Mouse (Mus musculus) adrenal gland, adult 18-20 months (tissue): ENCODE results near the gene Nipsnap1. TPM values are rescaled to one million over a fixed set of nuclear protein-coding genes. Genes with fewer than 3 reads are reported as not detected.
A peak's percentile ranks its signal among the peaks of the same experiment; 100 is the strongest.

Experiments used
- DNase-seq, 2 experiments: peaks; one replicate each; pipeline ENCODE4 v3.0.0; 2021 to 2022; ENCODE audit warnings: low spot score in 2 of 2
- long read RNA-seq, 2 experiments: library from polyadenylated mRNA; stranded (forward); transcript quantifications; one replicate each; pipeline ENCODE4 v2.0.0; 2021
- total RNA-seq, 2 experiments: library from RNA; stranded (reverse); gene quantifications; 1 replicate in 1 of 2; 2 replicates in 1 of 2; pipeline ENCODE4 v1.2.3; 2021

Gene Nipsnap1
- total RNA-seq: 10 to 100 TPM; 33.3 to 37.6 TPM
- long read RNA-seq, experiment 1, transcript Nipsnap1-201 (10 exons, 1,926 nt): major isoform, 29 of 35 reads
- long read RNA-seq, experiment 1, partial matches to known transcripts: 1 of 35 reads
- long read RNA-seq, experiment 1, other reads (novel, unspliced or antisense): 5 of 35 reads
- long read RNA-seq, experiment 2, transcript Nipsnap1-201 (10 exons, 1,926 nt): major isoform, 60 of 69 reads
- long read RNA-seq, experiment 2, partial matches to known transcripts: 4 of 69 reads
- long read RNA-seq, experiment 2, other reads (novel, unspliced or antisense): 5 of 69 reads

- peak; percentile 64 to 69 for DNase-seq
Measured at GRCm38 (mm10) chr11:4873755-4874475, at the start of gene Nipsnap1. TSS of gene Nipsnap1 (plus strand) at chr11:4873951.

- no peak for DNase-seq
Measured at GRCm38 (mm10) chr11:4826152-4826778, 47.5 kb upstream of the Nipsnap1 start.

GRCm38 (mm10) chr11:4827340-4827739, 46.4 kb upstream of the Nipsnap1 start:
- no peak for DNase-seq

- no peak for DNase-seq
Measured at GRCm38 (mm10) chr11:4827916-4828315, 45.8 kb upstream of the Nipsnap1 start.

GRCm38 (mm10) chr11:4831066-4831465, 42.7 kb upstream of the Nipsnap1 start:
- DNase-seq: no peak

- no peak for DNase-seq
Measured at GRCm38 (mm10) chr11:4833295-4833939, 40.3 kb upstream of the Nipsnap1 start.

- DNase-seq: peak; percentile 28 to 53
Measured at GRCm38 (mm10) chr11:4835436-4835835, 38.3 kb upstream of the Nipsnap1 start.

- DNase-seq: peak; percentile 38 to 44
Measured at GRCm38 (mm10) chr11:4836755-4837154, 37.0 kb upstream of the Nipsnap1 start.

GRCm38 (mm10) chr11:4837342-4837741, 36.4 kb upstream of the Nipsnap1 start:
- DNase-seq: no peak

- DNase-seq: no peak
Measured at GRCm38 (mm10) chr11:4838235-4838634, 35.5 kb upstream of the Nipsnap1 start.

- no peak for DNase-seq
Measured at GRCm38 (mm10) chr11:4840942-4841526, 32.7 kb upstream of the Nipsnap1 start.

GRCm38 (mm10) chr11:4848483-4849248, 25.1 kb upstream of the Nipsnap1 start:
- peak in 1 of 2 experiments; percentile 50 for DNase-seq

GRCm38 (mm10) chr11:4849258-4849943, 24.4 kb upstream of the Nipsnap1 start, which contains the start of gene Nf2:
TSS of gene Nf2 (minus strand) at chr11:4849536.
- DNase-seq: peak; percentile 83

GRCm38 (mm10) chr11:4850404-4850803, 23.3 kb upstream of the Nipsnap1 start:
- DNase-seq: no peak

- DNase-seq: no peak
Measured at GRCm38 (mm10) chr11:4853021-4853420, 20.7 kb upstream of the Nipsnap1 start.

GRCm38 (mm10) chr11:4854181-4854580, 19.6 kb upstream of the Nipsnap1 start:
- no peak for DNase-seq

- DNase-seq: no peak
Measured at GRCm38 (mm10) chr11:4858416-4858815, 15.3 kb upstream of the Nipsnap1 start.

GRCm38 (mm10) chr11:4860986-4861385, 12.8 kb upstream of the Nipsnap1 start:
- DNase-seq: no peak

- DNase-seq: no peak
Measured at GRCm38 (mm10) chr11:4861816-4862604, 11.7 kb upstream of the Nipsnap1 start.
